Mouse (Mus musculus): Measurements from ENCODE around the gene Gm9887.

DNA sequence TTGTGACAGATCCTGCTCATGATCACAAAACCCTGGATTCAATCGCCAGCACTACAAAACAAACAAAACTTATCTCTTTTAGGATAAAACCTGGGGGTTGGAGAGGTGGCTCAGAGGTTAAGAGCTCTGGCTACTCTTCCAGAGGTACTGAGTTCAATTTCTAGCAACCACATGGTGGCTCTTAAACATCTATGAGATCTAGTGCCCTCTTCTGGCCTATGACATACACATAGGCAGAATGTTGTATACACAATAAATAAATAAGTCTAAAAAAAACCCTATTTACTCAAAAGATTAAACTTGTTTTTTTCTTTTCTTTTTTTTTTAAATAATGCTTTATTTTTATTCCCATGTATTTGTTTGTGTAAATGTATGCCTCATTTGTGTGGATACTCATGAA is 20.6 kb downstream of the Gm9887 start:
- TF ChIP-seq CTCF (IDR thresholded peaks at IDR 0.05; ENCODE audit: borderline replicate concordance, insufficient read depth, low read depth, low read length) = no peak
- TF ChIP-seq POLR2A (IDR thresholded peaks at IDR 0.05; ENCODE audit: borderline replicate concordance, insufficient read depth, low read length) = no peak

All from cerebellum, adult 2 months (tissue).